Mouse (Mus musculus): ENCODE data around the gene Ccdc12. TPM values are rescaled to one million over a fixed set of nuclear protein-coding genes. Genes with fewer than 3 reads are reported as not detected.
A peak's percentile ranks its signal among the peaks of the same experiment; 100 is the strongest.

Ccdc12 gene
- polyA plus RNA-seq, 1 experiment from 2014 or later, result 135 TPM

DNA sequence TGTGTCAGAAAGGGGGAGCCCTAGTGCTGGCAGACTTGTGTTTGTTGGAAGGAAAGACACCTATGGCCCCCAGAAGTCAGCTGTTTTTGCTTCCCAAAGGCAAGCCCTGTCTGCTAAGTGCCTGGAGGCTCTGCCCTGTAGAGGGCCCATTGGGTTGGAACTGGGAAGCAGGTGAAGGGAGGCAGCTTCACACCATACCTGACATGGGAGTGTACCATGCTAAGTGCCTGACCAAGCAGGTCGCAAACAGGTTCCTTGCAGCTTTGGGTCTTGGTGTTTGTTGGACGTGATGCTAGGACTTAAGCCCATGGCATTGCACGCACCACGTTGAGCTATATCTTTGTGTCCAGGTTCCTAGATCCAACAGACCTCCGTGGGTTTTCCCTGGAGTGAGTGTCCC lies 40.1 kb downstream of the Ccdc12 start:
- H3K9me3 ChIP-seq (replicated peaks; ENCODE audit: control insufficient read depth, low read length), result no peaks in the 10 kb centered on the region
- no peak for ATAC-seq (replicated peaks; ENCODE audit: insufficient number of reproducible peaks, low FRiP score, low TSS enrichment)
- H3K36me3 ChIP-seq (ENCODE audit: control insufficient read depth, insufficient read depth, low read length), result no peaks in the 10 kb centered on the region
- no peak overlapping the region for H3K9ac ChIP-seq (ENCODE audit: low read depth, low read length)
- 95% methylated on average over 5 of the region's 5 CpGs for WGBS (ENCODE audit: insufficient replicate concordance)
- no peak overlapping the region for H3K27ac ChIP-seq (ENCODE audit: low read depth, low read length)
- no peaks in the 10 kb centered on the region for H3K27me3 ChIP-seq (ENCODE audit: control insufficient read depth, insufficient read depth, low read length)
- H3K4me3 ChIP-seq (ENCODE audit: low read depth, low read length), result no peak overlapping the region
- 0 out of 2 replicates have a peak, but pooled peaks cover 6% of the 10 kb centered on the region for H3K4me1 ChIP-seq (ENCODE audit: control insufficient read depth, insufficient read depth, low read length)
- no peak overlapping the region for H3K4me2 ChIP-seq

DNA sequence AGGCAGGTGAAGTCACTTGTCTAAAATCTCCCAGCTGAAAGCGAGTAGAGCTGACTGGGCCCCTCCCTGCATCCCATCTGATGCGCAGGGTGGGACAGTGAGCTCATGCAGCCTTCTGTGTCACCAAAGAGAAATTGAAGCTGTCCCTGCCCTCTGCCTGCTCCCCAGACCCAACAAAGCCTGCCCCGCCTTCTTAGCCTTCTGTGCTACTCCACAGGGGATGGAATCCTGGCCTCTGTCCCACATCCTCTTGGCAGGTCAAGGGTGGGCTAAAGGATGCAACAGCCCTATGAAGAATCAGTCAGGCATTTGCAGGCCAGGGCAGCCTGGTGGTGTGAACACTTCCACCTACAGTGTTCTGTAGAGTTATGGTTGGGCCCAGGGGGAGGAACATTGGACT lies 41.2 kb downstream of the Ccdc12 start:
- no peaks in the 10 kb centered on the region for H3K36me3 ChIP-seq (ENCODE audit: control insufficient read depth, insufficient read depth, low read length)
- no peaks in the 10 kb centered on the region for H3K9me3 ChIP-seq (replicated peaks; ENCODE audit: control insufficient read depth, low read length)
- H3K9ac ChIP-seq (ENCODE audit: low read depth, low read length), result no peak overlapping the region
- 0 out of 2 replicates have a peak, but pooled peaks cover 6% of the 10 kb centered on the region for H3K4me1 ChIP-seq (ENCODE audit: control insufficient read depth, insufficient read depth, low read length)
- H3K27me3 ChIP-seq (ENCODE audit: control insufficient read depth, insufficient read depth, low read length), result no peaks in the 10 kb centered on the region
- ATAC-seq (replicated peaks; ENCODE audit: insufficient number of reproducible peaks, low FRiP score, low TSS enrichment), result no peak
- WGBS (ENCODE audit: insufficient replicate concordance), result 94% methylated on average over 3 of the region's 3 CpGs
- no peak overlapping the region for H3K4me3 ChIP-seq (ENCODE audit: low read depth, low read length)
- H3K4me2 ChIP-seq, result no peak overlapping the region
- no peak overlapping the region for H3K27ac ChIP-seq (ENCODE audit: low read depth, low read length)

DNA sequence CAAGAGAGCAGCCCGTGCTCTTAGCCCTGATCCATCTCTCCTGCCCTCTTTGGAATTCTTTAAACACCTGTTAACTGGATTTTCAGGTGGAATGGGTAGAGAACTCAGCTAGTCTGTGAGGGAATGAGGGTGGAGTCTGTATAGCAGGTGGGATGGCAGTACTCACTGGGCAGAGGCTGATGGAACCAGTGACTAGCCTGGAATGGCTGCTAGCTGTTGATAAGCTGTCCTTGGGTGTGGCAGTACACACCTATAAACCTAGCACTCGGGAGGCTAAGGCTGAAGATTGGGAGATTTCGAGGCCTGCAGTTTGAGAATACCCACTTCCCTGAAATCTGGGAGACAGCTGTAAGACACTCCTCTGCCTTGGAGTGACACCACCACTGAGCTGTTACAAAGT lies 43.3 kb downstream of the Ccdc12 start:
- no peaks in the 10 kb centered on the region for H3K9me3 ChIP-seq (replicated peaks; ENCODE audit: control insufficient read depth, low read length)
- H3K36me3 ChIP-seq (ENCODE audit: control insufficient read depth, insufficient read depth, low read length), result 0 out of 2 replicates have a peak, but pooled peaks cover under 1% of the 10 kb centered on the region
- 0 out of 2 replicates have a peak, but pooled peaks cover 6% of the 10 kb centered on the region for H3K4me1 ChIP-seq (ENCODE audit: control insufficient read depth, insufficient read depth, low read length)
- no peak overlapping the region for H3K4me3 ChIP-seq (ENCODE audit: low read depth, low read length)
- H3K27me3 ChIP-seq (ENCODE audit: control insufficient read depth, insufficient read depth, low read length), result no peaks in the 10 kb centered on the region
- no peak overlapping the region for H3K4me2 ChIP-seq
- no peak overlapping the region for H3K9ac ChIP-seq (ENCODE audit: low read depth, low read length)
- ATAC-seq (replicated peaks; ENCODE audit: insufficient number of reproducible peaks, low FRiP score, low TSS enrichment), result no peak
- no peak overlapping the region for H3K27ac ChIP-seq (ENCODE audit: low read depth, low read length)
- WGBS (ENCODE audit: insufficient replicate concordance), result 83% methylated on average over 3 of the region's 3 CpGs

- no peak for ATAC-seq (replicated peaks; ENCODE audit: insufficient number of reproducible peaks, low FRiP score, low TSS enrichment)
- Histone ChIP-seq H3K27ac (ENCODE audit: low read depth, low read length) (no peak overlapping the region), H3K9ac (ENCODE audit: low read depth, low read length) (no peak overlapping the region), H3K9me3 (replicated peaks; ENCODE audit: control insufficient read depth, low read length) (no peaks in the 10 kb centered on the region), H3K4me1 (ENCODE audit: control insufficient read depth, insufficient read depth, low read length) (no peaks in the 10 kb centered on the region), H3K27me3 (ENCODE audit: control insufficient read depth, insufficient read depth, low read length) (no peaks in the 10 kb centered on the region), H3K36me3 (ENCODE audit: control insufficient read depth, insufficient read depth, low read length) (peaks cover 4% of the 10 kb centered on the region; the same call in 1 of the 2 replicates), H3K4me3 (ENCODE audit: low read depth, low read length) (no peak overlapping the region), H3K4me2 (no peak overlapping the region)
- 75% methylated on average over 11 of the region's 12 CpGs for WGBS (ENCODE audit: insufficient replicate concordance)
These were observed 45.1 kb downstream of the Ccdc12 start for GRCm38 (mm10) chr9:110701114-110702032.

DNA sequence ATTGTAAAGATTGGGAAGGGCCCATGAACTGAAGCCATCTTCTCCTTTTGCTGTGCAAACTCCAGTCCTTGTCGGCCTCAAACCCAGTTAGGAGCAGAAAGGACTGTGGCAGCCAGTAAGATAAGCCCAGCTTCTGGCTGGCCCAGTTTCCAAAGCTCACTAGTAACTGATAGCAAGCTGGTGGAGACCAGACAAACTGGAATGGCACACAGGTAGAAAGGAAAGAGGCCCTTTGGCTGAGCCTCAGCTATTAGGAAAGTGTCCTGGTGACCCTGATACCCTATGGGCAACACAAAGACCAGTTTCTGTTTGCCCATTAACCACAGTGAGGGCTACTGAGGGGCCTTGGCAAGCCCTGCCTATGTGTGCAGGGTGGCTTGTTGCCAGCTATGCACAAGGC lies 46.5 kb downstream of the Ccdc12 start:
- 57% methylated on average over 1 of the region's 1 CpGs for WGBS (ENCODE audit: insufficient replicate concordance)
- Histone ChIP-seq H3K9ac (ENCODE audit: low read depth, low read length) (no peak overlapping the region), H3K27ac (ENCODE audit: low read depth, low read length) (no peak overlapping the region), H3K27me3 (ENCODE audit: control insufficient read depth, insufficient read depth, low read length) (no peaks in the 10 kb centered on the region), H3K36me3 (ENCODE audit: control insufficient read depth, insufficient read depth, low read length) (peaks cover 4% of the 10 kb centered on the region; the same call in 1 of the 2 replicates), H3K4me1 (ENCODE audit: control insufficient read depth, insufficient read depth, low read length) (no peaks in the 10 kb centered on the region), H3K4me3 (ENCODE audit: low read depth, low read length) (no peak overlapping the region), H3K4me2 (no peak overlapping the region), H3K9me3 (replicated peaks; ENCODE audit: control insufficient read depth, low read length) (no peaks in the 10 kb centered on the region)
- ATAC-seq (replicated peaks; ENCODE audit: insufficient number of reproducible peaks, low FRiP score, low TSS enrichment), result no peak

DNA sequence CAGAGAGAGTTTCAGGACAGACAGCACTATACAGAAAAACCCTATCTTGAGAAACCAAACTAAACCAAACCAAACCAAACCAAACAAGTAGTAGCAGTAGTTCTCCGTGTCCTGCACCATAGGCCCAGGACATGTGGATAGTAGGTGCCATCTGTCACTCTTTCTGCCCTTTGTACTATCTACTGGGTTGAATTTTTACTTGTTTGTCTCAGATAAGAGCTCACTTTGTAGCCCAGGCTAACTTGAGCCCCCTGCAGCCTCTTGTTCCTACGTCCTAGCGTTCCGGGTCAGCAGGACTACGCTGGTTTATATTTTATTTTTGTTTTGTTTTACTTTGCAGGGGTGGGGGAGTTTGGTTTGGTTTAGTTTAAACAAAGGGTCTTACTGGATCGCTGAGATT lies 47.6 kb downstream of the Ccdc12 start:
- Histone ChIP-seq H3K4me1 (ENCODE audit: control insufficient read depth, insufficient read depth, low read length) (no peaks in the 10 kb centered on the region), H3K9ac (ENCODE audit: low read depth, low read length) (no peak overlapping the region), H3K27ac (ENCODE audit: low read depth, low read length) (no peak overlapping the region), H3K36me3 (ENCODE audit: control insufficient read depth, insufficient read depth, low read length) (peaks cover 4% of the 10 kb centered on the region; the same call in 1 of the 2 replicates), H3K27me3 (ENCODE audit: control insufficient read depth, insufficient read depth, low read length) (no peaks in the 10 kb centered on the region), H3K4me2 (no peak overlapping the region), H3K4me3 (ENCODE audit: low read depth, low read length) (no peak overlapping the region), H3K9me3 (replicated peaks; ENCODE audit: control insufficient read depth, low read length) (no peaks in the 10 kb centered on the region)
- ATAC-seq (replicated peaks; ENCODE audit: insufficient number of reproducible peaks, low FRiP score, low TSS enrichment), result no peak
- WGBS (ENCODE audit: insufficient replicate concordance), result 91% methylated on average over 6 of the region's 6 CpGs

DNA sequence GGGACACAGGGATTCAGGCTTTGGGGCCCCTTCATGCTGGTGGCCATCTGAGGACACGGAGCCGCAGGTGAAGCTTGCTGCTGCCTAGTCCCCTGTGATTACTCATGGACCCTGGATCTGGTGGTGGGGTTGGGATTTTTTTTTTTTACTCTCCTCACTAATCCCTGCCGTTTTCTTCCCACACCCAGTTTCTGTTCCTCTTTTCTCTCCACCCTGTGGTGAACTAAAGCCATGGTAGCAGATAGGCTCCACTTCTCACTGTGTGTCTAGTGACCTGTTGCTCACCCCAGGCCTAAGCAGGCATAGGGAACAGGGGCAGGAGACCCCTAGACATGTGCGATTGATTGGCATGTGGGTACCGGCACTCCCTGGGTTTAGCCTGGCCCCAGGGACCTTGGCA lies 50.5 kb downstream of the Ccdc12 start:
- Histone ChIP-seq H3K9ac (ENCODE audit: low read depth, low read length) (no peak overlapping the region), H3K4me3 (ENCODE audit: low read depth, low read length) (no peak overlapping the region), H3K27me3 (ENCODE audit: control insufficient read depth, insufficient read depth, low read length) (no peaks in the 10 kb centered on the region), H3K27ac (ENCODE audit: low read depth, low read length) (no peak overlapping the region), H3K9me3 (replicated peaks; ENCODE audit: control insufficient read depth, low read length) (no peaks in the 10 kb centered on the region), H3K4me1 (ENCODE audit: control insufficient read depth, insufficient read depth, low read length) (peaks cover 3% of the 10 kb centered on the region; the same call in 1 of the 2 replicates), H3K4me2 (no peak overlapping the region), H3K36me3 (ENCODE audit: control insufficient read depth, insufficient read depth, low read length) (peaks cover 4% of the 10 kb centered on the region; the same call in 1 of the 2 replicates)
- ATAC-seq (replicated peaks; ENCODE audit: insufficient number of reproducible peaks, low FRiP score, low TSS enrichment), result no peak
- WGBS (ENCODE audit: insufficient replicate concordance), result 79% methylated on average over 5 of the region's 5 CpGs

DNA sequence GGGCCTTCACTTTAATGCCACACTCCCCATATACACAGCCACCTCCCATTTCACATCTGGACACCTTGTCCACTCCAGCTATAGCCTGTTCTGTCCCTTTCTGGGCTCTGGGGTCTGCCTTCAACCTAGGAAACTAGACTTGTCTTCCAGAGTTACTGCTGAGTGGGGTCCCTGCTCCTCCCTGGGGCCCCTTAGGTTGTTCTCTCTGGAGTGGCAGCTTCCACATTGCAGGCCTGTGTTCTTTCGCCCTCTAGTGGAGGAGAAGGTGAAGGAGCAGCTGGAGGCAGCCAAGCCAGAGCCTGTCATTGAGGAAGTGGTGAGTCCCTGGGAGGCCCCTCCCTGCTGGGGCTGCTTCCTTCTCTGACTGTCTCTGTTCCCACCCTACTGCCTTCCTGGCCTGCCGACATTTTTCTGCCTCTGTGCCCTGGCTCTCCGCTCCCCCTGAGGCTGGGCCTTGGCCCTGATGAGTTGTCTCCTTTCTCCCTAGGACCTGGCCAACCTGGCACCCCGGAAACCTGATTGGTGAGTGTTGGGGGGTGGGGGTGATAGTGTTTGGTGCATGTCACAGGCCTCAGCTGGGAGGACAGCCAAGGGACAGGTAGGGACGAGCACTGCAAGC lies 53.4 kb downstream of the Ccdc12 start:
- Histone ChIP-seq H3K36me3 (ENCODE audit: control insufficient read depth, insufficient read depth, low read length) (peaks cover 9% of the 10 kb centered on the region), H3K27ac (ENCODE audit: low read depth, low read length) (no peak overlapping the region; the same call in 1 of the 2 replicates)
- WGBS (ENCODE audit: insufficient replicate concordance), result 34% methylated on average over 5 of the region's 5 CpGs

More for the DNA sequence above, 53.4 kb downstream of the Ccdc12 start:
- H3K4me1 ChIP-seq (ENCODE audit: control insufficient read depth, insufficient read depth, low read length), result peaks cover 3% of the 10 kb centered on the region; the same call in 1 of the 2 replicates
- peak overlapping the region; percentile 39; the same call in 1 of the 2 replicates for H3K9ac ChIP-seq (ENCODE audit: low read depth, low read length)
- H3K4me2 ChIP-seq, result peak overlapping the region; percentile 42
- peak; percentile 64 for ATAC-seq (replicated peaks; ENCODE audit: insufficient number of reproducible peaks, low FRiP score, low TSS enrichment)
- no peaks in the 10 kb centered on the region for H3K27me3 ChIP-seq (ENCODE audit: control insufficient read depth, insufficient read depth, low read length)
- H3K9me3 ChIP-seq (replicated peaks; ENCODE audit: control insufficient read depth, low read length), result no peaks in the 10 kb centered on the region
- H3K4me3 ChIP-seq (ENCODE audit: low read depth, low read length), result 0 out of 2 replicates have a peak overlapping the region, but pooled peaks have one; percentile 8
